Mouse (Mus musculus) heart, adult 8-10 months (tissue): ENCODE results near the gene Fbxo36. TPM values are rescaled to one million over a fixed set of nuclear protein-coding genes. Genes with fewer than 3 reads are reported as not detected.
A peak's percentile ranks its signal among the peaks of the same experiment; 100 is the strongest.

Experiments
- DNase-seq: peaks from one replicate; pipeline ENCODE4 v3.0.0; 2022; ENCODE audit warnings: low spot score
- total RNA-seq, 4 experiments: library from RNA; stranded (reverse); gene quantifications; 2 replicates each; pipeline ENCODE4 v1.2.4; 2022

The Fbxo36 gene
- total RNA-seq, result 1 to 10 TPM; 1.3 to 3.0 (median 1.9) TPM

DNA sequence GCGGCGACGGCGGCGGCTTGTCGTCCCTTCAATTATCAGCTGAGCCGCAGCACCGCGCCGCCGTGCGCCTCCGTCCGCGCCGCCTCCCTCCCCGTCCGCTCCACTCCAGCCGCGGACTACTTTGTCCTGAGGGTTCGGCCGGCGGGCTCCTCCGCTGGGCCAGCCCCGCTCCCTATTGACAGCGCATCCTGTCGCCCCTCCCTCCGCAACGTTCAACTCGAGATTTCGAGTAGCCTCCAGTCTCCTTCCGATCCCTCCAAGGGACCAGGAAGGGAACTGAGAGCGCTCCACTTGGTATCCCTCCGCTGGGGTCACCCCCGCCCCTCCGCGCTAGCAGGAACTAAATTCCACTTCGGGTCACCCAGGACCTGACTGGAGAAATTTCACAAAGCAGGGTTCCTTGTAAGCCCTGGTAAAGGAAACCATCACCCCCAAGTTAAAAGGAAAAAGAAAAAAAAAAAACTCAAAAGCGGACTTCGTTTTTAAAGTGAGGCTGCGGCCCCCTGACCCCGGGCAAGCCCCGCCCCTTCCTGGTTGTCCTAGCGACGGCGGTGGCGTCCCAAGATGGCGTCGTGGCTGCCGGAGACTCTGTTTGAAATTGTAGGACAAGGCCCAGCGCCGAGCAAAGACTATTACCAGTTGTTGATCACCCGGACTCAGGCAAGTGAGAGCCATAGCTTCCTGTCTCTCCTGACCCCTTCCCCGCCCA lies at the start of gene Fbxo36:
Fbxo36 (plus strand) TSS at position 533 of the 709 bp plus-strand sequence.
- DNase-seq, result peak; percentile 93

DNA sequence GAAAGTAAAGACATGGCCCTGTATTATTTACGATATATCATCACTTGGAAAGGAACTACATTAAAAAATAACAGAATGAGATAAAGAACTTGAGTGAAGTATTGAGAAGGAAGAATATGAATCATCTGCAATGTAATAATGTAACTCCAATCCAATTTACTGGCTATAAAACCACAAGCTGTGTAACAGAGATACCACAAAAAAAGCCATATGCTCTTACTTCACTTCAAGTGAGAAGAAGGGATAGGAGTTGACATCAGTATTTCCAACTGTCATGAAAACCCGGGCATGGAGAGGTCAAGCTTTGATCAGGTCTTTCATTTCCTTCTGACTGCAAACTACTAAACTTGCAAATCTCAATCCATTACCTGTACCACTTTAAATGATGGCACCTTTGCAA lies 48.2 kb upstream of the Fbxo36 start:
- no peak for DNase-seq

DNA sequence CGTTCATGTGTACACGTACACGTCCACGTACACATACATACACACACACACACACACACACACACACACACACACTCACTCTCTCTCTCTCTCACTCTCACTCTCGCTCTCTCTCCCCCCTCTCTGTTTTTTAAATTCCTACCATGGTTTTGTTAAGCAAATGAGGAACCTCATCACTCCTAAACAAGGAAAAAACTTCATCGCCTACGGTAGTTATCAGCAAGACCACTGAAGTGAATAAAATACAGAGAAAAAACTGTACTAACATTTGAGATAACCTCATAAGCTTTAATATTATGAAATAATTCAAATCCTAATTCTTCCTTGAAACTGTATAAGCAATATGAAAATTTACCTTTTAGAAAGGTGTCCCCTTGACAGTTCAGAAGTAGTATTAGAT lies 44.3 kb upstream of the Fbxo36 start:
- no peak for DNase-seq

DNA sequence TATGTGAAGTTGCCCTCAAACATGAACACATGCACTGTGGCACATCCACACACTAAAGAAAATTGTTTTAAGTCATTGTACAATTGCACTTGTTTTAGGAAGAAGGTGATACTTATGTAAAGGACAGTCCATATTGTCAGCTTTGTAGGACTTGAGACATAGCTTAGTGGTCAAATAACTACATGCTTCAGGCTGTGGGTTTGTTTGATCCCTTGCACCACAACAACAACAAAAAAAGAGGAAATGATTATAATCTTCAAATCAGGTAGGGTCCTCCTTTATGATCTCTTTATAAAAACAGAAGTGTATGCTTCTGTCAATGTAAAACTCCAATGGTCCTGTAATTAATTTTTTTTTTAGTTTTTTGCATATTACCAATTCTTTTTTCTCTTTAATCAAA lies 40.5 kb upstream of the Fbxo36 start:
- no peak for DNase-seq

DNA sequence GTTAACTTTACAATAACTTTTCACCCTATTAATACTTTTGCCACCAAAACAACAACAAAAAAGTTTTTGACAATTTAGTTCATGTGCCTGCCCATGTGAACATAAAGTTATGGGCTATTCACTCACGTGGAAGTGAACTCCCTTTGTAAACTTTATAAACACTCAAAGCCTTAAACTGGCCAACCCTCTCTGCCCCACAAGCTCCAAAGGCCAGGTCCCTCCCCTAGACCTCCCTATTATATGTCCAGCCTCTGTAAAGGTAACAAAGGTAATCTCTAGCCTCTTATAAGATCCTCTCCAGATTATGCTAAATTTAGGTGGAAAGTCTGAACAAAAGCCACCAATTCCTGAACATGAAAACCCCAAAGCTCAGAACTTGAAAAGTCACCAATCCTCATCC lies 35.9 kb upstream of the Fbxo36 start:
- DNase-seq, result no peak

DNA sequence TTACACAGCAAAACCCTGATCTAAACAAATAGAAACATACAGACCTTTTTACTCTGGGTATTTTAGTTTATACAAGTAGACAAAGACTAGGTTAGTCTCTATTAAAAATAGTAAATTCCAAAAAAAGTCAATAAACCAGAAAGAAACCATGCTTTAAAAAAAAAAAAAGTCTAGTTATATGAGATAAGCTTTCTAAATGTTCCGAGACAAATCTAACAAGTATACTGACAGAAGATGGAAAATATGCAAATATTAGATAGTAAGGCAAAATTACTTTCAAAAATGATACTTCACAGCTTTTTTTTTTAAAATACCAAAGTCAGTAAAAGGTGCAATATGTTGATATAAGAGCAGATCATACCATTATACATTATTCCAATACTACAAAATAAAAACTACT lies 22.0 kb upstream of the Fbxo36 start:
- no peak for DNase-seq

DNA sequence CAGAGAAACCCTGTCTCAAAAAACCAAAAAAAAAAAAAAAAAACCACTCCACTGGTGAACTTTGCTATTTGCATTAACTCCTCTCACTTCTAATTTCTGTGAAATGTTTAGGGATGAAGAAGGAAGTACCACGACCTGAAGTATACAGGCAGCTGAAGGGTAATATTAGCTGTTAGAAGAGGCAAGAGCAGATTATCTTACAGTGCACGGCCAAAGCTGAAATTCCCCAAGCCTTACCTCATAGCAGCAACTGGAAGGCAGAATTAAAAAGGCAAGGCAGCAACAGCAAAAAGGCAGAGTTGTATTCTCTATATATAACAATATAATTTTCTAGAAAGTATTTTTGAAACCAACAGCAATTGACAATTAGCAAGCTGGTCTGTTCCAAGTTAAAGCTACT lies 14.6 kb upstream of the Fbxo36 start:
- no peak for DNase-seq

DNA sequence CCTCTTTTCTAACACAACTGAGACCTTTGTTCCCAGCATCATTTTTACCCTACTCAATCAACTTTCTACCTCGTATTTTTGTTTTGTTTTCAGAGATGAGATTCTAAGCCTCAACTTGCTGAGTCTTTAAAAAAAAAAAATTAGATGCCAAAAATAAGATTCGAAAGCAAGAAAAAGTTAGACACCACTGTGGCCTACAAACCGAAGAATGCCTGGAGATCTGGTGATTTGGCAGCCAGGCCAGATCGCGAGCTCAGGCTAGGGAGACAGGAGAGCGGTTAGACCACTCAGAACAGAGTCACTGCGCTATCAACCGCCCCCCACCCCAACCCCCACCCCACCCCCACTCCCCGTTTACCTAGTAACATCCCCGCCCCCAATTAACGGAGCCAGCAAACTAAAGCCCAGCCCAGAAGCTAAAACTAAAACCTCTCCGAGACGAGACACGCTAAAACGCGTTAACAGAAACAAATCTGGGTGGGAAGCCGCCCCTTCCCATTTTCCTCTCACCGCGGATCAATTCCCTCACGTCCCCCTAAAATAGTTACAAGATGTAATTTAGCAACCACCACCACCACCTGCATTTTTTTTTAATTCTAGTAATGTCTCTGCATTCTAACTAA lies 2.0 kb upstream of the Fbxo36 start:
- DNase-seq, result no peak

DNA sequence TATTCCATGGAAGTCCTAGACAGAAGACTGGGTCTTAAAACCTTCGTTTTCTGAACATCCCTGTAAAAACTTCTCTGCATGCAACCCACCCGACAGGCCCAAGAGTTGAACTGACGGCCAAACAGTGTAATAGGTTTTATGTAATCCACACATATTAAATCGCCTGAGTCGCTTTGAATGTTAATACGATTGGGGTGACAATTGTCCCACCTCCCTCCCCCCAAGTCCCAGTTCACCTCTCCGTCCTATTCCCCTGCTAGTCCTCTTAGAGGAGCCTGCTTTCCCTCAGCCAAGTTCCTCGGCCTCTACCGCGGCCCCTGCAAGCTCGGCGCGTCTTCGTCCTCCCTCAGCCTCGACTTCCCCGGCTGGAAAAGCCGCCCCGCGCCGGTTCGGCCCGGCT lies 1.5 kb upstream of the Fbxo36 start:
- DNase-seq, result no peak

DNA sequence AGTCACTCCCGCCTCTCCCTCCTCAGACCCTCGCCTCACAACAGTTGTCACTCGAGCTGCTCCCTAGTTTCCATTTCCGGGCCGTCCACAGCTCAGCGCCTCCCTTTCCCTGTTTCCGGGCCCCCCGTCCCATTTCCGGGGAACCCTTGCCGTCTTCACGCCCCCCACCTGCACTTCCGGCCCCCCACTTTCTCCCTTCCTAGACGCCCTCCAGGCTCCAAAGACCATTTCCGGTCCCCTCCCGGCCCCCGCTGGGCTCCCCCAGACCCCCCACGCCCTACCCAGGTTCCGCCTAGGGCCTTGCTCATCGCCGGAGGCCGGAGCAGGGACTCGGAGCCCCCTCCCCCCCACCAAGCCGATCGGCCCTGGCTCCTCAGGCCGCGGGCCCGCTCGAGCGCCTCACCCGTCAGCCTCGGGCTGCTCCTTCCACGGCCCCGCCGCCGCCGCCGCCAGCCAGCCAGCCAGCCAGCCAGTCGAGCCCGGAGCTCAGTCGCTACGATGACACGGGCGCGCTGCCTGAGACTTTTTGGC lies 955 bp upstream of the Fbxo36 start:
- DNase-seq, result peak; percentile 65

DNA sequence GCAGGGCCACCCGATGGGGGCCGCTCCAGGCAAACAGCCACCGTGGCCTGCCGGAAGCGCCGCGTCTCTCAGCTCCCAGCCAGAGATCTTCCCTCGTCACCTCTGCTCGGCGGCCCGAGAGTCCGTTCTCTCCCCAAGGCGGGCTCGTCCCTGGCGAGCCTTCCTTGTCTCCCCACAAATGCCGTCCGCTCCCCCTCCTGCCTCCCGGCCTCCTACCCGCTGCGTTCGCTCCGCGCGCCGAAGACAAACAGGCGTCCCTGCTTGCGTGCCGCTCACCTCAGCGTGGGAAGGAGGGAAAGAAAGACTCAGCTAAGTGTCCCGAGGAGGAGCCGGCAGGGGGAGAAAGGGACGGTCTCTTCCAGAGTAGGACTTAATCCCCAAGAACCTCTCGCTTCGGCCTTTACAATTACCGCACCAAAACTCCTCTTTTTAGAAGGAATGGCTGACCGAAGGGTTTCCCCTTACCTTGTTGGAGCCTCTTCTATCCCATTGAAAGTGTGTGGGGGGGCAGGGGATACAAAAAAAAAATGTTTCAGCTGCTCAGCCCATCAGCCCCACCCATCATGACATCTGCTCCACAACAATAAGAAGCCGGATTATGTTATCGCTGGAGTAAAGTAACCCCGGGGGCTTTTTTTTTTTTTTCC lies 500 bp downstream of the Fbxo36 start, which contains the start of gene Trip12:
Trip12 (minus strand) TSS at position 499 of the 647 bp plus-strand sequence.
- no peak for DNase-seq

DNA sequence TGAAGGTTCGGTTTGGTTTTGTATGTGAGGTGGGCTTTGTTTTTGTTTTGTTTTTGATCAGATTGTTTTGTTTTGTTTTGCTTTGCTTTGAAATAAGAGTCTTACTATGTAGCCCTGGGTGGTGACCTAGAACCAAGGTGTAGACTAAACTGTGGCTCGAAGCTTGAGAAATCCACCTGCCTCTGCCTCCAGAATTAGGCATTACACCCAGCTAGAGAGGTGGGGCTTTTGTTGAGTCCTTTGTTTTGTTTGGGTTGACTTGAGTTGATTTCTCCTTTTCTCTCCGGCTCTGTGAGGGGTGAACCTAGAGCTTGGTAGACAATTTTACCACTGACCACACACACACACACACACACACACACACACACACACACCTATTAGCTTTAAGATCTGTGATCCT lies 1.4 kb downstream of the Fbxo36 start:
- no peak for DNase-seq

DNA sequence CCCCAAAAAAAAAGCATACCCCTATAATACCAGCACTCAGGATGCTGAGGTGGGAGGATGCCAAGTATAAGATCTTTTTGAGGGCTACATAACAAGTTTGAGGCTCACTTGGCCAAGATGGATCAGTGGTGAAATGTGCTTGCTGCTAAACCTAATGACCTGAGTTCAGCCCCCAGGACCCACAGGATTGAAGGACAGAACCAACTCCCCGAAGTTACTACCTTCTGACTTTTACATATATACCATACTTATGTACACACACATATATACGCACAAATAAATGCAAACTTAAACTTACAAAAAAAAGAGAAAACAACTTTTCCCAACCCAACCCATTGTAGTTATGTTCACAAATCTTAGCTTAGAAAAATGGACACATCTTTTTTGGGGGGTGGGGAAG lies 3.7 kb downstream of the Fbxo36 start:
- DNase-seq, result no peak

DNA sequence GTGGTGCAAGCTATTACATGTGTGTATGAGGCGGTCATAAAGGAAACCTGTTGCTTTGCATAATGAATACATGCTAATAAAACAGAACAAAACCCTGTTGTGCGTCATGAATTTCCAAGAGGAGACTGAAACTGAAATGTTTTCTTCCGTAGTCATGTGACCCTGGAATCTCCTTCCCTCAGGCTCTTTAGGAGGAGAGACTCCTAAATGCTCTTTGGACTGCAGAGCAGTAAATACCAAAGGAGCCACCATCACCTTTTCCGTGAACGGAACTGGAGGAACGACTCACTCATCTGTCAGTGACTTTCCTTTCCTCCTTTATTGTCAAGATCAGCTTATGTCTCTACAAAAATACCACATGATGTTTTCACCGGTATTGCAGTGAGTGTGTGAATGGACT lies 8.1 kb downstream of the Fbxo36 start:
- no peak for DNase-seq

DNA sequence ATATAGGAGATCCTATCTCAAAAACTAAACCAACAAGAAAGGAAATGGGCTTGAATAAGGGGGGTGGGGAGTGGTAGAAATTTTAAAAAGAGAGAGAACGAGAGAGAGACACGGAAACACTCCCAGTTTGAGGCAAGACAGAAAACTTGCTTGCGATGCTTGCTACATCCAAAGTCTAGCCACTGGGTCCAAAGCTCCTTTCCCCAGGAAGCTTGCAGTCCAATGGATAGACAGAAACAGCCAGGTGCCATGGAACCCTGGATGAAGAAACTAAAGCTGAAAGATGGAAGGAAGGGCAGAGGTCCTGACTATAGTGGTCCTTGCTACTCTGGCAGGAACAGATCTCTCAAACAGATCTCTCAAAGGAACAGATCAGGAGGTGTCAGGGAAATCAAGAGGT lies 8.7 kb downstream of the Fbxo36 start:
- DNase-seq, result no peak

DNA sequence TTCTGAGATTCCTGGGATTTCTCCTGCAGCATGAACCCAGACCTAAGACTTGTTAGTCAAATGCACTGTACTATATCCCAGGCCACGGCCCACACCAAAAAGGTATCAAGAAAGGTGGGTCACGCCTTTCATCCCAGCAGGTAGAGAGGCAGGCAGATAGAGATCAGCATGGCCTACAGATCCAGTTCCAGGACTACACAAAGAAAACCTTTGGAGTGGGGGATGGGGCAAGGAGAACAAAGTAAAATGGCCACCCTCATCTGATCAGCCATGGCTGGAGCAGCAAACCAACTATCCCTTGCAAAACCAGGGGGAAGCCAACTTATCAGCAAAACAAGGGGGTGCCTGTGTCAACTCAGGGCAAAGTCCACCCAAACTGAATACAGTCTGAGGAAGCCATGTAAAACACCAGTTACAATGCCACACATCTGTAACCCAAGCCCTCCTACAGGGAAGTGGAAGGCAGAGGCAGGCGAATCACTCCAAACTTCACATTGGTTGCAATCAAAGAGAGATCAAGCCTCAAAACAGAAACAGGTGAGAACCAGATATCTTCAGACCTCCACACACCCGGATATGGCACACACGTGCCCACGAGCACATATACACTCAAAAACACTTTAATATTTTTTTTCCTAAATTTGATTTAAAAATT lies 9.3 kb downstream of the Fbxo36 start:
- DNase-seq, result no peak

DNA sequence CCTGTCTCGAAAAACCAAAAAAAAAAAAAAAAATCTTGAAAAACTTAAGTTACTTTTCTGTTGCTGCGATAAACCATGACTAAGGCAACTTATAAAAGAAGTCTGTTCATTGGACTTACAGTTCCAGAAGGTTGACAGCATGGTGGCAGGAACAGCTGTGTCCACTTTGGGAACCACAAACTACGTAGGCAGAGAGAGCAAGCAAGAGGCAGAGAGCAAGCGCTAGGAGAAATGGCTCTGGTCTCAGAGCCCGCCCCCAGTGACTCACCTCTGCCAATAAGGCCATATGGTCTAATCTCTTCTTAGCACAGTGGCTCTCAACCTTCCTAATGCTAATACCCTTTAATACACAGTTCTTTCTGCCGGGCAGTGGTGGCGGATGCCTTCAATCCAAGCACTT lies 10.2 kb downstream of the Fbxo36 start:
- DNase-seq, result no peak

DNA sequence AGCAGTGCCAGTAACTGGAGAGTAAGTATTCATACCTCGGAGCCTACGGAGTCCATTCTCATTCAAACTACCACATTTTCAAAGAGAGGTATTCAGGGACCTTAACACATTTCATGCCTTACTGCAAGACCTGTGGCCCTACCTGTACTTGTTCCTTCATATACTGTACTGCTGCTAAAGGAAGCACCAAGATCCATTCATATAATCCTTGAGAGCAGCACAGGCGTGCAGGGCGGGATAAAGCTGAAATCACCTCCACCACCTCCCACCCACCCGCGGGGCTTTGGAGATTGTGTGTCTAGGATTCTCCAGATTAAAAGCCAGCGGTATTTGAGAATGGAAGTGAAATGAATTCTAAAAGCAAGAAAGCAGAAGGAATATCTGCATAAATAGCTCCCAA lies 10.8 kb downstream of the Fbxo36 start:
- DNase-seq, result no peak

DNA sequence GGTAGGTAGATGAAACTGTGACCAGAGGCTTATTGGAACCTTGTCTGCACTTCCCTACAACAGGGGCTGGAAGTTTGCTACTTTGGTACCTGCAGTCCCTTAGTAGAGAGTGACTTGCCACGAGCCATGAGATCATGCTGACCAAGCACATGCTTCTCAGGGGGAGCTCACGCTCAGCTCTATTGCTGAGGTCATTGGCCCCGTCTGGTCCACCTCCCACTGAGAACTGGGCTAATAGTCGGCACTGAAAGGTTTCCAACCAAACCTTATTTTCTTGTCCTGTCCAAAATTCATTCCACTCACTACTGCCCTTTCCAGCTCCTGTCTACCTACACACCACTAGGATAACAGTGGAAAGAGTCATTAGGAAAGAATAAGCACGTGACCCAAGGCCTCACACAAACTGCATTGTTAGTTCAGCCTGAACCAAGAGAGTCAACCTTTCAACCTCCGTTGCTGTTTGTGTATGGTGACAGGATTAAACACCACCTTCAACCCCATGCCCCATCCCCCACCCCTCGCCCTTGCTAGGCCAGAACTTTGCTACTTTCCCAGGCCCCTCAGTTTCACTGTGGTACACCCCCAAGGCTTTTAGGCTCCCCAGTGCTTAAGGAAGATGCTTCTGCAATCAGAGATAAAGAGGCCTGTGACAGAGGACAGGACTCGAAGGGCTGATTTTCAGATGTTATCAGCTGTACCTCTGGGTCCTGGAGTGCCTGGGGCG lies 12.0 kb downstream of the Fbxo36 start:
- no peak for DNase-seq

DNA sequence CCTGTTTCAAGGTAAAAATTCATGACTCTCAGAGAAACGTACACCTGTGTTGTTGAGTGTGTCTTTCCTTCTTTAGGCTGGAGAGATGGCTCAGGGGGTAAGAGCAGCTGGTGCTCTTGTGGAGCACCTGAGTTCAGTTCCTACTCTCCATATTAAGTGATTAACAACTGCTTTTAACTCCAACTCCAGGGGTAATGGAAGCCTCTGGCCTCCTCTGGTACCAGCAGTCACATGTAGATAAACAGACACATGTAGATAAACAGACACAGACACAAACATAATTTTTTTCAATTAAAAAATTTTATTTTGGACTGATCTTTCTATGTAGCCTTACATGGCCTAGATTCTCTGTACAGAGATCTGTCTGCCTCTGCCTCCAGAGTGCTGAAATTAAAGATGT lies 14.1 kb downstream of the Fbxo36 start:
- DNase-seq, result no peak

DNA sequence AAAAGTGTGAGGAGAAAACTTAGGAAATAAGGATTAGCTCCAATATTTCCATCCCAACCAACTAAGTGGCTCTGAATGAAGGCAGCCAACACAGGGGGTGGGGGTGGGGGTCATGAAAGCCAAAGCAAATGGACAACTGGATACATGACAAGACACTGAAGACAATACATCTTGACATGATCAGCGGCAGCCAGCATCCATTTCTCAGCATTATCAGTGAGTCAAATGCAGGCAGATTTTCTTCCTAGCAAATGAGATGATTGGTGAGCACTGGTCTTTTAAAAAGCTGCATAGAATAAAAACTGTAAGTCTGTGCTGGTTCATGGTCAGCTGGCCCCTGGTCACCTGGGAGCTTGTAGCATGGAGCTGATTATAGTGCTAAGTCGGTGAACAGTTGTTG lies 15.3 kb downstream of the Fbxo36 start:
- no peak for DNase-seq

DNA sequence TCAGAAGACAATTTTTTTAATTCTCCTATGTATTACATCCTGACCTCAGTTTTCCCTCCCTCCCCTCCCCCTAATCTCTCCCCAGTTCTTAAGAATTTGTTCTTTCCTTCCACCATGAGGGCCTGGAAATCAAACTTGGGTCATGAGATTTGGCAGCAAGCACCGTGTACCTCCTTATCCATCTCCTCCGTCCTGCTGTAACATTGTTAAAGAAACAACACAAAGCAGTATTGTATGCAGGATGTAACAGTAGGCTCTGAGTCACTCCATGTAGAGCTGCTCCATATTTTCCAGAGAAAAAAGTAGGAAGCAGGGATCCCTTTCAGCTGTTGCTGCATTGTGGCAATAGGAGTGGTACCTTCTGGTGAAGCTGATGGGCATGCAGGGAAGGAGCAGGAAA lies 16.1 kb downstream of the Fbxo36 start:
- DNase-seq, result no peak
